Mouse (Mus musculus): ENCODE measurements around the gene C130073F10Rik. TPM values are rescaled to one million over a fixed set of nuclear protein-coding genes. Genes with fewer than 3 reads are reported as not detected.
"Not testable (repeated sequence)": the region's sequence is repeated elsewhere in the genome, so short reads cannot be mapped to it uniquely, and the experiment has no call there.

C130073F10Rik gene
- polyA plus RNA-seq (2015; fragmentation: Nextera tagmentation; extraction: Ambion mirVana) = not detected in 2 replicates

- Histone ChIP-seq H3K9me3 (replicated peaks) (no peaks in the 10 kb centered on the region), H3K9ac (no peak within 1 kb of the TSS), H3K36me3 (no peaks in the 10 kb centered on the region), H3K27me3 (no peaks in the 10 kb centered on the region), H3K4me2 (no peak within 1 kb of the TSS), H3K4me1 (replicated peaks) (no peaks in the 10 kb centered on the region), H3K4me3 (no peak within 1 kb of the TSS), H3K27ac (no peak within 1 kb of the TSS)
- 74% methylated on average over 7 of the region's 7 CpGs for WGBS
- ATAC-seq (replicated peaks; ENCODE audit: insufficient number of reproducible peaks, insufficient read depth, low FRiP score, low read depth) = no peak
Observed at GRCm38 (mm10) chr4:101893656-101894420, at the start of gene C130073F10Rik. C130073F10Rik (minus strand) TSS chr4:101893789.

GRCm38 (mm10) chr4:101940107-101940506, 46.5 kb upstream of the C130073F10Rik start, which contains the start of gene Gm12794:
Gm12794 (plus strand) TSS chr4:101940407.
- H3K27ac ChIP-seq; H3K36me3 ChIP-seq; H3K4me2 ChIP-seq; H3K9ac ChIP-seq; H3K27me3 ChIP-seq; H3K9me3 ChIP-seq (replicated peaks); H3K4me3 ChIP-seq; H3K4me1 ChIP-seq (replicated peaks); ATAC-seq (replicated peaks; ENCODE audit: insufficient number of reproducible peaks, insufficient read depth, low FRiP score, low read depth): not testable (repeated sequence)
- 57% methylated on average over 2 of the region's 2 CpGs for WGBS

GRCm38 (mm10) chr4:101908821-101909220, 15.2 kb upstream of the C130073F10Rik start, which contains the start of gene Gm12800:
Gm12800 (plus strand) TSS chr4:101909121.
- not testable (repeated sequence) for H3K4me1 ChIP-seq (replicated peaks); ATAC-seq (replicated peaks; ENCODE audit: insufficient number of reproducible peaks, insufficient read depth, low FRiP score, low read depth); H3K27me3 ChIP-seq; H3K9ac ChIP-seq; H3K4me2 ChIP-seq; H3K36me3 ChIP-seq; H3K4me3 ChIP-seq; H3K27ac ChIP-seq; H3K9me3 ChIP-seq (replicated peaks)
- 73% methylated on average over 2 of the region's 2 CpGs for WGBS

DNA sequence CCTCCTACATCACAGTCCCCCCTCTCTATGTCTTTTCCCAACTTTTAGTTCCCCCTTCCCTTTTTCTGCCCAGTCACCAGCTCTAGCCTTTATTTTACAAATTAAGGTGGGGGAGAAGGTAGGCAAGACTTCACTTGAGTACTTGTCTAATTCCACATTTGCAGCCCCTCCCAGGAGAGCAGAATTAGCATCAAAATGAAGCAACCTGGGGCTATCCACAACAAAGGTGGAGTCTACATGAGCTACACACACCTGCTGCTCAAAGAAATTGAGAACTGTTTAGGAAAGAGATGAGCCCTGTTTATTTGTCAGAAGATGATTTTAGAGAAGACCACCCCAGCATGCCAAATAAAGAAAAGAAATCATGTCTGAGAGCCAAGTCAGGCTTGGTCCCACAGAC, 4.2 kb downstream of the C130073F10Rik start:
- Histone ChIP-seq H3K36me3 (no peaks in the 10 kb centered on the region), H3K27me3 (no peaks in the 10 kb centered on the region)

GRCm38 (mm10) chr4:101883641-101884040, 9.9 kb downstream of the C130073F10Rik start:
- no peaks in the 10 kb centered on the region for H3K9me3 ChIP-seq (replicated peaks)
- no peak for ATAC-seq (replicated peaks; ENCODE audit: insufficient number of reproducible peaks, insufficient read depth, low FRiP score, low read depth)
- WGBS = 26% methylated on average over 3 of the region's 3 CpGs
- no peaks in the 10 kb centered on the region for H3K4me1 ChIP-seq (replicated peaks)
- no peak overlapping the region for H3K27ac ChIP-seq
- H3K4me2 ChIP-seq = no peak overlapping the region
- H3K4me3 ChIP-seq = no peak overlapping the region
- H3K9ac ChIP-seq = no peak overlapping the region
- H3K36me3 ChIP-seq = no peaks in the 10 kb centered on the region
- no peaks in the 10 kb centered on the region for H3K27me3 ChIP-seq

More for the DNA sequence above, 4.2 kb downstream of the C130073F10Rik start:
- no peak overlapping the region for H3K9ac ChIP-seq
- H3K4me3 ChIP-seq = no peak overlapping the region
- no peak overlapping the region for H3K4me2 ChIP-seq
- no peak overlapping the region for H3K27ac ChIP-seq
- H3K4me1 ChIP-seq (replicated peaks) = no peaks in the 10 kb centered on the region
- ATAC-seq (replicated peaks; ENCODE audit: insufficient number of reproducible peaks, insufficient read depth, low FRiP score, low read depth) = no peak
- no peaks in the 10 kb centered on the region for H3K9me3 ChIP-seq (replicated peaks)

DNA sequence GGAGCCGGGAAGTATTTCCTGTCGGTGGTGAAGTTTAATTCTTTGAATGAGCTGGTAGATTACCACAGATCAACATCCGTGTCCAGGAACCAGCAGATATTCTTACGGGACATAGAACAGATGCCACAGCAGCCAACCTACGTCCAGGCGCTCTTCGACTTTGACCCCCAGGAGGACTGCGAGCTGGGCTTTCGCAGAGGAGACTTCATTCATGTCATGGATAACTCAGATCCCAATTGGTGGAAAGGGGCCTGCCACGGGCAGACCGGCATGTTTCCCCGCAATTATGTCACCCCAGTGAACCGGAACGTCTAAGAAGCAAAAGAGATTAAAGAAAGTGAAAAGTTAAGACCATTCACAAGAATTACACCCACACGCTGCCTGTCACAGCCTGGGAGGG, 17.9 kb downstream of the C130073F10Rik start:
- H3K27me3 ChIP-seq; H3K4me3 ChIP-seq; H3K9ac ChIP-seq; H3K36me3 ChIP-seq; H3K9me3 ChIP-seq (replicated peaks); ATAC-seq (replicated peaks; ENCODE audit: insufficient number of reproducible peaks, insufficient read depth, low FRiP score, low read depth); H3K4me1 ChIP-seq (replicated peaks); H3K27ac ChIP-seq; H3K4me2 ChIP-seq: not testable (repeated sequence)
- 81% methylated on average over 15 of the region's 15 CpGs for WGBS

- H3K4me3 ChIP-seq; H3K27ac ChIP-seq; ATAC-seq (replicated peaks; ENCODE audit: insufficient number of reproducible peaks, insufficient read depth, low FRiP score, low read depth); H3K27me3 ChIP-seq; H3K4me2 ChIP-seq; H3K4me1 ChIP-seq (replicated peaks); H3K9ac ChIP-seq; H3K36me3 ChIP-seq; H3K9me3 ChIP-seq (replicated peaks): not testable (repeated sequence)
- WGBS = 70% methylated on average over 2 of the region's 2 CpGs
Observed at GRCm38 (mm10) chr4:101872031-101872430, 21.6 kb downstream of the C130073F10Rik start.

GRCm38 (mm10) chr4:101862289-101862688, 31.3 kb downstream of the C130073F10Rik start:
- no peaks in the 10 kb centered on the region for H3K4me1 ChIP-seq (replicated peaks)
- 80% methylated on average over 6 of the region's 6 CpGs for WGBS
- H3K36me3 ChIP-seq = no peaks in the 10 kb centered on the region
- no peaks in the 10 kb centered on the region for H3K9me3 ChIP-seq (replicated peaks)
- H3K4me2 ChIP-seq = no peak overlapping the region
- H3K9ac ChIP-seq = no peak overlapping the region
- no peaks in the 10 kb centered on the region for H3K27me3 ChIP-seq
- H3K27ac ChIP-seq = no peak overlapping the region
- H3K4me3 ChIP-seq = no peak overlapping the region
- ATAC-seq (replicated peaks; ENCODE audit: insufficient number of reproducible peaks, insufficient read depth, low FRiP score, low read depth) = no peak

GRCm38 (mm10) chr4:101860873-101861272, 32.7 kb downstream of the C130073F10Rik start:
- H3K4me2 ChIP-seq = no peak overlapping the region
- H3K4me3 ChIP-seq = no peak overlapping the region
- H3K9ac ChIP-seq = no peak overlapping the region
- no peak for ATAC-seq (replicated peaks; ENCODE audit: insufficient number of reproducible peaks, insufficient read depth, low FRiP score, low read depth)
- H3K27me3 ChIP-seq = no peaks in the 10 kb centered on the region
- no peaks in the 10 kb centered on the region for H3K36me3 ChIP-seq
- H3K4me1 ChIP-seq (replicated peaks) = no peaks in the 10 kb centered on the region
- H3K27ac ChIP-seq = no peak overlapping the region
- no peaks in the 10 kb centered on the region for H3K9me3 ChIP-seq (replicated peaks)
- WGBS = 49% methylated on average over 6 of the region's 6 CpGs

- Histone ChIP-seq H3K9ac (no peak overlapping the region), H3K4me1 (replicated peaks) (no peaks in the 10 kb centered on the region), H3K4me2 (no peak overlapping the region), H3K4me3 (no peak overlapping the region), H3K27me3 (no peaks in the 10 kb centered on the region), H3K36me3 (no peaks in the 10 kb centered on the region), H3K27ac (no peak overlapping the region), H3K9me3 (replicated peaks) (0 out of 2 replicates have a peak, but pooled peaks cover 5% of the 10 kb centered on the region)
- no peak for ATAC-seq (replicated peaks; ENCODE audit: insufficient number of reproducible peaks, insufficient read depth, low FRiP score, low read depth)
- WGBS = 64% methylated on average over 2 of the region's 2 CpGs
Observed at GRCm38 (mm10) chr4:101850908-101851307, 42.7 kb downstream of the C130073F10Rik start.

DNA sequence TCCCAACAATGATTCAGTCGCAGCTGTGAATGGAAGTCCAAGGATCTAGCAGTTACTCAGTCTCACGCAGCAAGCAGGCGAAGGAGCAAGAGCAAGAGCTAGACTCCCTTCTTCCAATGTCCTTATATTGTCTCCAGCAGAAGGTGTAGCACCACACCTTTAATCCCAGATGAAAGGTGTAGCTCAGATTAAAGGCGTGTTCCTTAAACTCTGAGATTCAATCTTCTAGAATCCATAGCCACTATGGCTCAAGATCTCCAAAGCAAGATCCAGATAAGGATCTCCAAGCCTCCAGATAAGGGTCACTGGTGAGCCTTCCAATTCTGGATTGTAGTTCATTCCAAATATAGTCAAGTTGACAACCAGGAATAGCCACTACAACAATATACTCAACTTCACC, 49.7 kb downstream of the C130073F10Rik start, which contains the start of gene B020004J07Rik:
Gene B020004J07Rik, minus strand, starts transcription at position 101 of the 400 bp plus-strand sequence.
- H3K9me3 ChIP-seq (replicated peaks); H3K27ac ChIP-seq; H3K4me2 ChIP-seq; H3K4me3 ChIP-seq; H3K27me3 ChIP-seq; ATAC-seq (replicated peaks; ENCODE audit: insufficient number of reproducible peaks, insufficient read depth, low FRiP score, low read depth); H3K4me1 ChIP-seq (replicated peaks); H3K36me3 ChIP-seq; H3K9ac ChIP-seq: not testable (repeated sequence)
- WGBS = 80% methylated on average over 4 of the region's 4 CpGs

Data from heart, embryonic 15.5 days (tissue).